Mouse (Mus musculus) liver (tissue): ENCODE results near the gene Kdm1a.

Experiments used
- DNase-seq: peaks from one replicate; pipeline ENCODE4 v3.0.0-alpha.2; 2020; ENCODE audit warnings: mixed read lengths

The Kdm1a gene

DNA sequence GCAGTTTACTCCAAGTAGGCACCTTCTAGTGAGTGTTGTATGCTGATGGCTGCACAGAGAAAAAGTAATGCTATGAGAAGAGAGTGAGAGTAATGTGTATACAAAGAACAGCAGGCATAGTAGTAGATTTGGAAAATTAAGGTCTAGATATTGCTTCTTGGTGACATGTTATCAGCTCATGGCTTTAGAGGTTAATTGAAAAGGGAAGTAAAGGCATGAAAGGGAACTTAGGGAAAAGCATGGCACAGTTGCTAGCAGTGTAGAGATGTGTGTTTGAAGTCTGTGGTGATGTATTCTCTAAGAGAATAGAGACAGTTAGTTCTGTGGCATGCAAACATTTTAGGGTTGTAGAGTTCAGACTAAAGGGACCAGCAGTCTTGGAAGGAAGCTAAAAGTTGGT, 82.7 kb downstream of the Kdm1a start:
- DNase-seq, result no peak

DNA sequence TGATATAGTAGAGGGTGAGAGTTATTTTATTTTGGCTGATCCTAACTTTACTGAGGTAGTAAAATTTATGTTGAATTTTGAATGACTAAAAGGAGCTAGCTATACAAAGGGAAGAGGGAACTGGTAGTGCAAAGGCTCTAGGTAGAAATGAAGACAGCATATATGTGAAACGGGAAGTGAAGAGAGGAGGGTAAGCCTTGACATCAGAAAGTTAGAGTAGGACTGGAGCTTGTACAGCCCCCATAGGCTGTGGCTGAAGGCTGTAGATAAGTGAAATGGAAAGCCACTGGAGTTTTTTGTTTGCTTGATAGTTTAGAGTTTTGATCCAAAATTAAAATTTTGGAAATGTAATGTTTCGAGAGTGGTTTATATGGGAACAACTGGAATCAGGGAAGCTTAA, 83.9 kb downstream of the Kdm1a start:
- DNase-seq, result no peak

DNA sequence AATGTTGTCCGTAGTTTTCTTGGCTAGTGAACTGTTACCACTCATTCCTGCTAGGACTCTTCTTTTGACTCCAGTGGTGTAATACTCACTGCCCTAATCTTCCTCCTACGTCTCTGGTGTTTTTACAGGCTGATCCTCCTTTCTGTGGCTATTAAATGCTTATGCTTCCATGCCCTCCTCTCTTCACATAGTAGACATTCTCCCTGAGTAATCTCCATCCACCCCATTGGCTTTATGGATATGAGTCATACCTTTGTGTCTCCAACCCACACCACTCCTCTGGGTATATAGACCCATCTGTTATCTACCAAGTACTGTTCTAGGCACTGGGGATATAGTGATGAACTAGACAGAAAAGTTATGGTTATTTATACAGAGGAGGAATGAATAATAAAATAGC, 84.4 kb downstream of the Kdm1a start:
- no peak for DNase-seq

DNA sequence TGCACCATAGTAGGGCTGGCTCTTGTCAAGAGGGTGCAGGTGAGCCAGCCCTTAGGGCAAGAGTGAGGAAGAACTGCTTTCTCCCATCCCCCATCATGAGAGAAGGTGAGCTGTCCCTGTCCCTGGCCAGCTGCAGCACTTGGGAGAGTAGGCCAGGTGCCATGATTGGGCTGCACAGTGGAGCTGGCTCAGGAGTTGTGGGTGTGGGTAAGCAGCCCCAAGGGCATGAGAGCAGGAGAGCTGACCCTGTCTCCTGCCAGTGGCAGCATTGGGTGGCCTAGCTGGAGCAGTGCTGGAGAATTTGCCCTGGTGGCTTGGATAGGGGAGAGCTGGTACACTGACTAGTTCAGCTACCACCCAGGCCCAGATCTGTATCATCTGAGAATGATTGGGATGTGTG, 89.6 kb downstream of the Kdm1a start:
- DNase-seq, result no peak

DNA sequence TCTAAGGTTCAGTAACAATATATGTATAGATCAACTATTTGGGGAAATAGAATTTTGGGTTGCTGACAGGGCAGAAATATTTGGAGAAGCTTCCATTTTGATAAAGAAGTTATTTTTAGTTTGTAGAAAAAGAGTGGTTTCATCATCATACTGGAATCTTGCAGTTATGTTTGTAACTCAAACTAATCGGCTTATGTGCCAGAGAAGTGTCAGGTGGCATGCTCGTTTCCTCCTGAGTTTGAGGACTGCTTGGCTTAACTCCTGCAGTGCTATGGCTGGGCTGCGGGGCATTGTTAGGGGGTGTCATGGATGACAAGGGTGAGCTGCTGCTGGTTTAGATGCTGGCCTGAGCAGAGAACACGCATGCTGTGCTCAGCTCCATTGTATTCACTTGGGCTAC, 90.8 kb downstream of the Kdm1a start:
- DNase-seq, result no peak

DNA sequence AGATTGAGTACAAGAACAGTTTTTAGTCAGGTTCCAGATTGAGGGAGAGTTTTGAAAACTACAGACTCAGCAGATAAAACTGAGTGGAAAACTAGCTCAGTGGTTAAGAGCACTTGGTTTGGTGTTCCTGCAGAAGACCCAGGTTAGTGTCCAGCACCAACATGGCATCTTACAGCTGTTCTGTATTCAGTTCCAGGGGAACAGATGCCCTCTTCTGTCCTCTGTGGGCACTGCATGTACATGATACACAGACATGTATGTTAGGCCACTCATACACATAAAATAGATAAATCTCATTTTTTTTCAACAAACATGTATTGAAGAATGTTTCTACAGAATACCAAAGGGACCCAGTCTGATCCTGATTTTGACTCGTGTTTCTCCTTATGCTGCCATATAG, 92.7 kb downstream of the Kdm1a start:
- DNase-seq, result peak; percentile 12

DNA sequence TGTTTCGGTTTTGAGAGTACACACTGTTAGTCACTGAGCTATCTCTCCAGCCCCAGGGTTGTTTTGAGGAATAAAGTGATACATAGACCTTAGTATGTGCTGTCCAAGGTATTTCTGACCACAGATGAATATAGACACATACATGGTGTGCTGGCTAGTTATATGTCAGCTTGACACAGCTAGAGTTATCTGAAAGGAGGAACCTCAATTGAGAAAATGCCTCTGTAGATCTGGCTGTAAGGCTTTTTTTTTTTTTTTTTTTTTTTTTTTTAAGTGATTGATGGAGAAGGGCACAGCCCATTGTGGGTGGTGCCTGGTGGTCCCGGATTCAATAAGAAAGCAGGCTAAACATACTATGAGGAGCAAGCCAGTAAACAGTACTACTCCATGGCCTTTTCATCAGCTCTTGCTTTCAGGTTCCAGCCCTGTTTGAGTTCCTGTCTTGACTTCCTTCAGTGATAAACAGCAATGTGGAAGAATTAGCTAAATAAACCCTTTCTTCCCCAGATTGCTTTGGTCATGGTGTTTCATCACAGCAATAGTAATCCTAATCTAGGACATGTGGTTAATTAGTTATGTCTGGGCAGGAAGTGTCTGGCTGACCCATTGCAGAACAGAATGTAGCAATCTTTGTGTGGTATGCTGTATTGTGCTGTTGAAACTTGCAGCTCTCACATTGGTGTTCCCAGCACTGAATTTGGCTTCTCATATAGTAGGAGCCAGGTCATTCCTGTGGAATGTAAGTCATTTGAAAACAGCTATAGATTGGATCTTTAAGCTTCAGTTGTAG, 96.9 kb downstream of the Kdm1a start:
- no peak for DNase-seq
